Mouse (Mus musculus) cerebellum, adult 18-20 months (tissue): ENCODE results near the gene Gjc2.

ENCODE experiments used
- DNase-seq, 2 experiments: peaks; one replicate each; pipeline ENCODE4 v3.0.0; 2021

The Gjc2 gene

DNA sequence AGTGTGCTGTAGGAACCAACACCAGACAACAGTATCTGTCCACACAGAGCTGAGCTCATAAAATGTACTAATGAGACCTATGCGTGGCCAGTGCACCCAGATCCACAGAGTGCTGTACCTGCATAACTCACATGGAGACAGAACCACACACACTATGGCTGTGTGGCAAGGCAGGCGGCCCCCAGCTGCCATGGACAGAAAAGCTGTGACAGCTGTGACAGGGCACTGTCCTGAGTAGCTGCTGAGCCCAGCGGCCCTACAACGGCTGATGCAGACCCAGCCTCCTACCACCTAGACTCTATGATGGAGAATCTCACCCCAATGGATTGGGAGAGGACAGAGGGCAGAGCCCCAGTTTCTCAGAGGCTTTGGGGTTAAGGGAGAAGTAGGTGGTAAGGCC lies 23.5 kb downstream of the Gjc2 start:
- DNase-seq: no peak

DNA sequence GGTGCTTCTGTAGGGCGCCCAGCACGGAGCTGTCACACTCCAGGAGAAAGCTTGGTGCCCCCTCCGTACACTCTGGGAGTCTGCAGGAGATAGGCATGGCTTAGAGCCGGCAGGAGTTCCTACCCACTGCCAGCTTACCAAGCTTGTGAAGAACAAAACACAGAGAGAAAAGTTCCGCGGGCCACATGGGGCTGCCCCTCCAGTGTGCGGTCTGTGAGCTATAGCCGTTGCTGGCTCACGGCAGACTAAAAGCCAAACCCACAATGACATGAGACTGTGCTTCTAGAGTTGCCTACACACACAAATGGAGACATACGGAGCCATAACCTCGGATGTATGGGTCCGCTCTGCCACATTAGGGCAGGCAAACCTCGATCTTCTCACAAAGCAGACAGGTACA lies 23.9 kb downstream of the Gjc2 start:
- DNase-seq: no peak

DNA sequence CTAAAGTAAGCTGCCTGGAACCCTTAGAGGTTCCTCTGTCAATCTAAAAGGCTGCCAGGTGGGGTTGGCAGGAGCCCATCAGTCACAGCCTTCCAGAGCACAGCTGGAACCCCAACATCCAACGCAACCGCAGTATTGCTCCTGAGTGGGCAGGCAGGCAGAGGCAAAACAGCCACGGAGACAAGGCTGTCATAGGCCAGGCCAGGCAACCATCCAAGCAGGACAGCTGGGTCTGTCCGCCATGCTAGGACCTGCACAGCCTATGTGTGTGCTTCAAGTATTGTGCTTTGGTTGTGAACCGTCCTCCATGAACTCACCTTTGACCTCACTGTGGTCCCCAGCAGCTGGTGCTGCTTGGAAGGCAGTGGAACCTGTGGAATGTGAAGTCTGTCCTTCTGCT lies 27.1 kb downstream of the Gjc2 start:
- DNase-seq: no peak

DNA sequence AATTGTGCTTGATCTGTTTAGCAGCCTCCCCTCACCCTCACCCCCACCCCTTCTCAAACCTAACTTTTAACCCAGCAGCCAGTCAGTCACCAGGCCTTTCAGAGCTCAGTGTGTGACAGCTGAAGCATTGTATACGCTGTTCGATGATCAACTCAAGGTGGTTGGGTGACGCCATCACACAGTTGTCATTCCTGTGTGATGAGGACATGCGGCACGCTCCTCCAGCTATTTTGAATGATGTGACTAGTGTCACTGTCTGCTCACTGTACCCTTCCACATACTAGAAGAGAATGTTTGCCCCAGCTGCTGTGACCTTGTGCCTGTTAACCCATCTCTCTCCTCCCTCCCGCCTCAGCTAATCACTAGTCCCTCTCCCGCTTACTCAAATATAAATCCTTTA lies 28.8 kb downstream of the Gjc2 start:
- no peak for DNase-seq

DNA sequence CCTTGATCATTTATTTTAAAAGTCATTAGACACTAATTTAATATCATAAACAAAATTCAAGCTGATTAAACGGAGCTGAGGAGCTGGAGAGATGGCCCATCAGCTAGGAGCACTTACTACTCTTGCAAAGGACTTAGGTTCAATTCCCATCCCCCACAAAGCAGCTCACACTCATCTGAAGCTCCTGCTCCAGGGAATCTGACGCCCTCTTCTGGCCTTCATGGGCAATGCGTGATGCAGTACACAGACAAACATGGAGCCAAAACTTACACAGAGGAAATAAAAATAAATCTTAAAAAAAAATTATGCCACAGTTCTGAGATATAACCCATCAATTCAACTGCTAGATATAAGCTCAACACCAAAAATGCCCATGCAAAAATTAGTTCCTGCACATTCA lies 31.3 kb downstream of the Gjc2 start:
- DNase-seq: no peak

DNA sequence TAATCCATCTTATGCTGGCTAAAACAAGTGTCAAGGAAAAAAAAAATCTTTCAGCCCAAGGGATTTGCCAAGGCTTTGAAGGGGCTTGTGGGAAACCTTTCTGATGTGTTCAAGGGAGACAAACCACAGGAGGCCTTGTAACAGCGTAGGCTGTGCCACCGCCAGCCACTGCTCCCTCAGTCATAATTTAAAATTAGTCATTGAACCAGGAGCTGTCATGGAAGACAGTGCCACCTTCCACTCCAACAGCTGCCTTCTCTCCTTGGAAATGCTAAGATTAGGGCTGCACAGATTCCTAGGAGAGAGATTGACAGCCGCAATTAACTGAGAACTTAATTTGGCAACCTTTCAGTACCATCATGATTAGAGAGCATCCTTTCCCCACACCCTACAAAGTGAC lies 33.7 kb downstream of the Gjc2 start:
- DNase-seq: no peak

DNA sequence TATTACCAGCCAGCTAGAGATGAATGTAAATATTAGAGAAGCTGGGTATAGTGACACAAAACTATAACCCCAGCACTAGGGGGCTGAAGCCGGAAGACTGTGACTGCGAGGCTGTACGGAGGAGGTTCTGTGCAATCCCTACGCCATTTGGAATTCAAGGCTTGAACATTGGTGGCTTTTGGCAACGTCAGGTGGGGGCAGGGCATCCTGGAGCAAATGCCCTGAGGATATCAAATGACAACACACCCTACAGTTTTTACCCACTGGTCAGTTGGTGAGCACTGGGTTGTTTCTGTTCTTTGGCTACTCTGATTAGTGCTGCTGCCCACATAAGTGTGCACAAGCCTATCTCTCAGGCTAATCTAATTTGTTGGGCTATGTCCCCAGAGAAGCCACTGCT lies 40.1 kb downstream of the Gjc2 start:
- no peak for DNase-seq

DNA sequence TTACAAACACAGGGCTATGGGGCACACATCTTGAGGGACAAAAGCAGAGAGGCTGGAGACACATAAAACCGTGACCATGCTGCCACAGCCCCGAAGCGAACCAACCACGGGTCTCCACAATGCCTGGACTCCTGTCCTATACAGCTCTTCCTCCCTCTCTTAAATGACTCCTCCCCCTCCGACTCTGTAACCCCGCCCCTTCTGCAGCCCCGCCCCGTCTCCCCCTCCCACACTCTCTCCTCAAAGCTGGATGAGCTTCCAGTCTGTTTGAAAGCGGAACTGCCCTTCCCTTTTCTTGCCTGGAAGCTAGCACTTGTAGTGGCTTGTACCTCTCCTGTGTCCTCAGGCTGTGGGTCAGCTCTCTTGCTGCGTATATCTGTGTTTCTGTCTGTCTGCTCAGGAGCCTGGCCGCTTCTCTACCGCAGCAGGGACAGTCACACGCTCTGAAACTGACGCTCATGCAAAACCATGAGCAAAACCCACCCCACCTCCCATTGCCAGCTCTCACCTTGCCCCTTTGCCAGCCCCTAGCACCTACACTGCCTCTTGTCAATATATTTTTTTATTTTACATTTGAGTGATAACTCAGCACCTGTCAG lies 41.1 kb downstream of the Gjc2 start:
- DNase-seq: no peak

DNA sequence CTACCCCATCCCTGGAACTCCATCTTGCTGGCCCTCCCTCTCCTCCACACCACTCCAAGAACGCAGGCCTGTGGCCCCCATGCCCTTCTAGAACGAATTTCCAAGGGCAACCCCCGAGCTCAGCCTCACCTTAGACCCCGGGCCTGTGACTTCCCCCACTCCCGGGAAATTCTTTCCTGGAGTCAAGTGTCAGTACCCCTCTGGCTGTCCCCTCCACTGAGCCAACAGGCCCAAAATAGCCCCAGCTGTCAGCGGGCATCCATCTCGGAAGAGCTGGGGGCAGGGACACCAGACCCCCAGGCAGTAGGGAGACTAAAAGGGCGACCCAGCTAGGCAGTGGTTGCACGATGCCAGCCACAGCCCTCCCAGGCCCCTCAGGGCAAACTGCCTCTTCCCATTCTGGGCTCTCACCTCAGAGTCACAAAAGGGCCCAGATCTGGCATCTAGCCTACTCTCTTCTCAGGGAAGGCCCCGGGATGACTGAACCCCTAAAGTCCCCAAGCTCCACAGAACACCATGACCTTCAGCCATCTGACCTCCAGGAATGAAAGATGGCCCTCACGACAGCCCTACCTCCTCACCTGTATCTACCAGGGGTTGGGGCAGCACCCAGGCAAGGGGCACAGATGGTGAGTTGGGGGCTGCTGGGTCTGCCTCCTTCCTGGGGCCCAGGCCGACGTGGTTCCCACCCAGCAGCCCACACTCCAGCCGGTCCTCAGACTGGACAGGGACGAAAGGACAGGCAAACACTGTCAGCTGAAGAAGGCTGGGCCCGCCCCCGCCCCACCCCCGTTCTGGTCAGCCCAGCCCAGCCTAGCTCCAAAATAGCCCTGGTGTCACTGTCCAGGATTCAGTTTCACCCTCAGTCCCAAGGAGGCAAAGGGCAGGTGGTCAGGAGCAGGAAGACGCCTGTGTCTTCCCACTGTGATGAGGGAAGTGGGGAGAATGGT lies 44.2 kb downstream of the Gjc2 start:
- no peak for DNase-seq

DNA sequence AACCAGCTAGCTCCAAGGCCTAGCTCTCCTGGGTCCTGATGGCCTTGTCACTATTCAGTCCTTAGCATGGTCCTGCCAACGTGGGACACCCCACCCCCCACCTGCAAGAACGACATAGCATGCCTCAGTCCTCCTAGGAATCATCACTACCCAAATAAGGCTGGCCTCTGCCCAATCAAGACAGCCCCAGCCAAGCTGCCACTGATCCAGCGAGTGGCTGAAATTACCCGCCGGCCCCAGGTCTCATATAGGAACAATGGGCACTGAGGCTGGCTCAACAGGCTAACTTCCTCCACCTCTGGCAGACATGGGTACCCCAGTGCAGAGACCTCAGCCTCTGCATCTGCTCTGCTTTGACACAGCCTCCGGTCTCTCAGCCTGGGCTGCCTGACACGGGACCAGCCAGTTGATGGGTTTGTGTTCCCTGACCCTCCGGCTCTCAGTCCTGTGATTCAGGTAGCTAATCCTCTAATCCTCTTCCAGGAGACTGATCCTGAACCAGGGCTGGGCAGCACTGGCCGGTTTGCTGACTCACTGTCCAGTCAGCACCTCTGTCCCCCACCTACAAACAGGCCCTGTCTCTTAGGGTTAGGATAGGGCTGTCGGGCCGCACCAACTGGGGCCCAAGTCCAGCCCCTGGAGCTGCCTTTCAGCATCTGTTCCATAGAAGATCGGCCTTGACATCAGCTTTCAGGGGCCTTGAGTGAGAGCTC lies 45.9 kb downstream of the Gjc2 start:
- DNase-seq: no peak

DNA sequence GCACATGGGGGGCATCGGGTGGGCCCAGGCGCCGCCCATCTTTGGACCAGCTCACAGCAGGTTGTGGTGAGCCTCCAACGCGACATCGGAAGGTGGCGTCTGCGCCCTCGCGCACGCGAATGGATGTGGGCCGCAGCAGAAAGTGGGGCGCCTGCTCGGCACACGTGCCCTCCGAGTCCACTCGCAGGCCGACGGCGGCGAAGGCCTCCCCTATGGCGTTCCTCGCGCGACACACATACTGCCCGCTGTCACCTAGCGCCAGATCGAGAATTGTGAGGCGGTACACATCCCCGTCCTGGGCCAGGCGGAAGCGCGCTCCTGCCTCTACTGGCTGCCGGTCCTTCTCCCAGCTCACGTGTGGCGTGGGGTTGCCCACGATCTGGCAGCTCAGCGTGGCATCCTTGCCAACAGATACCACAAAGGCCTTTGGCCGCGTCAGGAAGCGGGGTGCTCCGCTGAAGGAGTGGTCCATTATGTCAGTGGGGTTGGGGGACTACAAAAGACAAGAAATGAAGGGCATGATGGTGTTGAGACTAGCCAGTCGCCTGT lies 47.0 kb downstream of the Gjc2 start, which contains the start of gene Obscn:
TSS of gene Obscn (minus strand) at position 499 of the 549 bp plus-strand sequence.
- DNase-seq: no peak

DNA sequence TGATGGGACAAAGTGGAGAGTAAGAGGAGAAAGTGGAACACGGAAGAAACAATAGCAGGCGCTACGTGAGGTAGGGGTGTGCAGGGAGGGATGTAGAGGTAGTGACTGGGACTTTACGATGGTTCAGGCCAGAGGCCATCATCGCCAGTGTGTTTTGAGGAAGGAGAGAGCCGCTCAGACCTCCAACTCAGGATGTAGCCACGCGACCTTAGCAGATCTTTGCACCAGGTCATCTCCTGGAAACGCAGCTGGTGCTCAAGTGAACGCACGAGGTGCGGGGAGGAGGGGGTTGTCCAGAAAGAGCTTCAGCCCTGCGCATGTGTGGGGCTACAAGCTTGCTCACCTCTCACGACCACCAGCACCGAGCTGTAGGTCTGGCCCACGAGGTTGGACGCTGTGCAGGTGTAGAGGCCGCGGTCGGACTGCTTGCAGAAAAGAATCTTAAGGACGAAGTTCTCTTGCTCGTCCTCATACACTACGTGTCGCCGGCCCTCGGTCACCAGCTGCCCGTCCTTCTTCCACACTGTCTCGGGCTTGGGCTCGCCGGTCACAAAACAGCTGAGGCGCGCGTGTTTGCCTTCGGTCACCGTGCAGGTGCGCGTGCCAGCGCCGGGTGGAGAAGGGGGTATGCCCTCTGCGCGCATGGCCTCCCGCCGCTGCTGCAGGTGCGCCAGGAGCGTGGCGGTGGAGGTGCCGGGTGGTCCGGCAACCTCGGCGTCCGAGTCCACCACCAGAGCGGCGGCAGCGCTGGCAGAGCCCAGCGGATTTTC lies 47.8 kb downstream of the Gjc2 start:
- DNase-seq: no peak

DNA sequence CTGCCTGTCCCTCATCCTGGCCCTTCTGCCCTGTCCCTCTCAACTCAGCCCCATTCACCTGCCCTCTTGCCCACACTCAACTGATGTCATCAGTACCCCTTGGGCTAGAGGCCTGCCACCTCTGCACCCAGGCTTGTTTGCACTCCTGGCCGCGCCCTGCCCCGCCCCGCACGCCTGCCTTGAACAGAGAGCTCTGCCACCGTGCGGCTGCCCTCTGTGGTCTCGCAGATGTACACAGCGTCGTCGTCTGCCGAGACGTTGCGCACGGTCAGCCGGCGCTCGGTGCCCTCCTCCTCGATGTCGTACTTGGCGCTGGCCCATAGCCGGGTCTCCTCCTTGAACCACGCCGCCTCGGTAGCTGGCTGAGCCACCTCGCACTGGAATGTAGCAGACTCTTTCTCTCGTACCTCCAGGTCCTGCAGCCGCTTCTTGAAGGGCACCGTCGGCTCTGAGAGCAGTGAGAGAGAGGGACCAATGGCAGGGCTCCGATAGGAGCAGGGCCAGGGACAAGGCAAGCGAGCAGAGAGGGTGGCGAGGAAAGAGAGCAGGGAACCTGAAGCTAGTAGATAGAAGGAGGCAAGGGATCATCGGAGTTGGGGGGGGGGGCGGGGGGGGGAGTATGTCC lies 48.5 kb downstream of the Gjc2 start:
- no peak for DNase-seq

DNA sequence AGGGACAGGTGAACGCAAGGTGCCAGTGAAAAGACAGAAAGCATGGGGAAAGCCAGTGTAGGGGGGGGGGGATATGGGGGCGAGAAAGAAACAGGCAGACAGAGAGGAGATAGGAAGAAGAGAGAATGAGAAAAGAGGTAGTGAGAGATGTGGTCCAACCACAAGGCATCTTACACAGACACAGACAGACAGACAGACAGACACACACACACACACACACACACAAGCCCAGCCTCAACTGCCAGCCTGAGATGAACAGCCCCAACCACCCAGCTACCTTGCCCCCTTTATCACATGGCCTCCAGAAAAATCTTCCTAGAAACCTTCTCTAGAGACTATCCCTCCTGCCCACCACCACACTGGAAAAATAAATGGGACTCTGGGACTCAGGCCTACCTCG lies 50.9 kb downstream of the Gjc2 start:
- no peak for DNase-seq

DNA sequence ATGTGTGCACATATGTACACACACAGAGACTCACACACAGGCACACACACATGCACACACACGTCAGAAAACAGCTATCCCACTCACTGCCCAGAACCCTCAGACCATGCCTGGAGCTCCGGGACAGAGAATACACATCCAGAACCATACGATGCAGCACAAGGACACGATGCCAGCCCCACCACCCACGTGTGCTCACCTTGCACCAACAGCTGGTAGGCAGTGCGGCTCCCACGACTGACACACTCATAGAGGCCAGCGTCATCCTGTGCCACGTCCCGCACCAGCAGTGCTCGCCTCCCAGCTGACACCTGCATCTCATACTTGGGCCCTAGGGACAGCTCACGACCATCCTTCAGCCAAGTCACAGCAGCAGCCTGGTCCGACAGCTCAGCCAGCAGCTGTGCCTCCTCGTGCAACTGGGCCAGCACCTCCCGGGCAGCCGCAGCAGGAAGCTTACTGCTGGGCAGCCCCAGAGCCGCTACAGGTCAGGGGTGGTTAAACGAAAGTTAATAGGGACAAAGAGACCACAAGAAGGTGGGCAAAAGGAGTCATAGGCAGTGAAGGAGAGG lies 51.6 kb downstream of the Gjc2 start:
- DNase-seq: no peak

DNA sequence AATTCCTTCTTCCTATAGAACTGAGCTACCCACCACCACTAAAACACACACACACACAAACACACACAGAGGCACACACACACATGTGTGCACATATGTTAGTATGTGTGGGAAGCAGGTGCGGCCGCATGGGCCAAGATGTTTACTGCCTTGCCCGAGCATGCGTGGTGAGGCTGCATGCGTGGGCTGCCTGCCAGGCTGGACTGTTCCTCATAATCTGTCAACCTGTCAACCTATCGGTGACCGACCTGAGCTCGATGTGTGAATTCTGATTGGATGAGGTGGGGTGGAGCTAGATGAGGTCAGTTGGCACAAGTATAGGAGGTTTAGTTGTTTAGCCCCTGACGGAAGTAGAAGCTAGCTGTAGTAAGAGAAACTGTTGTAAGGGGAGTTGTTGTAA lies 52.2 kb downstream of the Gjc2 start:
- DNase-seq: no peak
